Mouse (Mus musculus) adrenal gland, postnatal 10 days (tissue): ENCODE measurements at regions not wholly inside any gene's neighbourhood (a gene's known extent, or its start where the extent isn't known, plus 50 kb on each side); places are given as distances from the start of the nearest gene placed in this dataset.

ENCODE experiments used
- DNase-seq: peaks from one replicate; pipeline ENCODE4 v3.0.0; 2021; ENCODE audit warnings: mixed read lengths

DNA sequence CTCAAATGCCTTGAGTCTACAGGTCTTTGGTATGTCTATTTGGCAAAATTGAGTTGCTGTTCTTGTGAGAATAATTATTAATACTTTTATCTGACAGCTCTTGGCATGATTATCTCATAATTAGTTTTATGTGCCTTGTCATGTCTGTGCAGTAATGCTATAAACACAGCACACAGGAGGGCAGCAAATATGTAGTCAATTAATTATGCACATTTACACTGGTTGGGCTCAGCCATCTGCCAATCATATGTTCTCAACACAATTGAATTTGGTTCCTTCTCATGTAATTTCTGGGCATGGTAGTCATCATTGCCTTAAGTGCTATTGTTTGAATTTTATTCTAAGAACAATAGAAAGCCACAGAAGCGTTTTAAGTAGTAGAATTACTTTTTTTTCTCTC is 1650.7 kb upstream of the Tenm2 start:
- no peak for DNase-seq

GRCm38 (mm10) chr11:38861622-38862345 is 1626.0 kb upstream of the Tenm2 start:
- no peak for DNase-seq

DNA sequence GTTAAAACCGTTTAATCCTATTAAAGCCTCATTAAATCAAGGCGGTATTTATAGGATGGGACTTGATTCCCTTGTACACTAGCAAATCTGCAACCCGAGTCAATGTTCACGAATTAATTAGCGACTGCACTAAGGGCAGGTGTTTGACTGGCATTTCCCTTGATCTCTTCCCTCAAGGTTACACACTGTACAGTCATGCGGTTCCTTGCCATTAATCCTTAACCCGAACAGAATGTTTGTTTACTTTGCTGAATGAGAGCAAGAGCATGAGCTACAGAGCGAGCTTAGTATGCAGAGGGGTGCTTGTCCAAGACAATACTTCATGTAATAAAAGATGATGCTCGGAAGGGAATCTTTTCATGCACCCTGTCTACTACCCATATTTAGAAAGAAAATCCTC is 1620.9 kb upstream of the Tenm2 start:
- DNase-seq: no peak

DNA sequence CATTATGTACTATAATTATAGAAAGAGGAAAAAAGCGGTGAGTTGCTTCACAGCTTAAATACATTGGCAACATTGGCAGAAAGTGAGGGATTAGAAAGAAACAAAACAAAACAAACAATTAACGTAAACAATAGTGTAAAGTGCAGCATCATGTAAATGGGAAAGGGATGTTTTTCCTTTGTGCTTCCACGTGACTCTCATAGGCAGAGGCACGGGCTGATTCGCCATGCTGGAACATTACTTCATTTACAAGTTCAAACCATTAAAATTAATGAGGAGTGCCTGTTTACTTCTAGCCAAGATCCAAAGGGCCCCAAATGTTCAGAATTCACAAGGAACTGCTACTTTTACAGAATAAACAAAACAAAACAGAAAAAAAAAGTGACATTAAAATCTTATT is 1593.4 kb upstream of the Tenm2 start:
- DNase-seq: no peak

DNA sequence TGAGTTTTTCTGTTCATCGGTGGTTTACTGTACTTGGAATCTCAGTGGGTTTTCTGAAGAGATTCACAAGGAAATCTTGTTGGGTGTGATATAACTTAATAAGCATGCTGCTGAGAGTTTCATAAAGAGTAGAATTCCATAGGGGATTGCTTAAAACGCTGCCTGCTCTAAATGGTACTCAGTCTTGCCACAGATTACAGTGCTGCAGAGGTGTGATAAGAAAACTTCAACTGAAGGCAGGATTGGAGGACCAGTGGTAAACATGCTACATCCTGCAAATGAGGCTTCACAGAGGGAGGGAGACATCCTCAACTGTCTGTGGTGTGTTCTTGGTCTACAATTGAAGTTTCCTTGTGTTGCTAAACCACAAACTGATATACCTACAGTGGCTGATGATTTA is 1592.6 kb upstream of the Tenm2 start:
- DNase-seq: no peak

- no peak for DNase-seq
Observed at GRCm38 (mm10) chr11:38825172-38825753, 1589.5 kb upstream of the Tenm2 start.

- DNase-seq: no peak
Observed at GRCm38 (mm10) chr11:38818141-38818540, 1582.4 kb upstream of the Tenm2 start.

GRCm38 (mm10) chr11:38783548-38783947 is 1547.8 kb upstream of the Tenm2 start:
- no peak for DNase-seq

- no peak for DNase-seq
Observed at GRCm38 (mm10) chr11:38779585-38779984, 1543.8 kb upstream of the Tenm2 start.

- DNase-seq: no peak
Observed at GRCm38 (mm10) chr11:38762241-38762640, 1526.5 kb upstream of the Tenm2 start.

DNA sequence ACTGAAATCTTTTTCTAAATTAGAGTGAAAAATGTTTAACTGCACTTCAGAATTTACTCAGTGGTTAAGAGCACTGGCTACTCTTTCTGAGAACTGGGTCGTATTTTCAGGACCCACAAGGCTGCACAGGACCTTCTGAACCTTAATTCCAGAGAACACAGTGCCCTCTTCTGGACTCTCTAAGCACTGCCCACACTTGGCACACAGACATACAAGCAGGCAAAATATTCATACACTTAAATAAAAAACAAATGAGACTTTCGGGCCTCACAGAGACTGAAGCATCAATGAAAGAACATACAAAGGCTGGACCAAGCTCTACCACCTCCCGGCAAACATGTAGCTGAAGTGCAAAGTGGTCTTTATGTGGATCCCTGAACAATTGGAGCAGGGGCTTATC is 1511.8 kb upstream of the Tenm2 start:
- DNase-seq: peak; percentile 44

DNA sequence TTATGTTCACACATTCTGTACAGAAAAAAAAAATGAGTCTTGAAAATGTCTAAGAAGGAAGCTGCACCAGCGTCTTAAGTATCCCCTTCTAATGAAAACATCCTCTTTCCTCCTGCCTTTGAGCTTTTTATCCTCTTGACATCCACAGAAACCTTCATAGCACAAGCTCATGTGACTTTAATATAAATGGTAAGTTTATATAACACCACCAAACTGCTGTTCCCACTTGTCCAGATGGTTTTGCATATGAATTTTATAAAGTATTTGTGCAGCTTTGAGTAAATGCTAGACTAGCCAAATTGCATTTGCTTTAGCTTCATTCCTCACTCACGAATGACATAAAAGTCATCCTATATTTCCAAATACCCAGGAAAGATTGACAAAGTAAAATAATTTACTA is 1493.3 kb upstream of the Tenm2 start:
- DNase-seq: no peak

- DNase-seq: no peak
Observed at GRCm38 (mm10) chr11:38715697-38716096, 1479.9 kb upstream of the Tenm2 start.

GRCm38 (mm10) chr11:38681264-38681663 is 1445.5 kb upstream of the Tenm2 start:
- no peak for DNase-seq

DNA sequence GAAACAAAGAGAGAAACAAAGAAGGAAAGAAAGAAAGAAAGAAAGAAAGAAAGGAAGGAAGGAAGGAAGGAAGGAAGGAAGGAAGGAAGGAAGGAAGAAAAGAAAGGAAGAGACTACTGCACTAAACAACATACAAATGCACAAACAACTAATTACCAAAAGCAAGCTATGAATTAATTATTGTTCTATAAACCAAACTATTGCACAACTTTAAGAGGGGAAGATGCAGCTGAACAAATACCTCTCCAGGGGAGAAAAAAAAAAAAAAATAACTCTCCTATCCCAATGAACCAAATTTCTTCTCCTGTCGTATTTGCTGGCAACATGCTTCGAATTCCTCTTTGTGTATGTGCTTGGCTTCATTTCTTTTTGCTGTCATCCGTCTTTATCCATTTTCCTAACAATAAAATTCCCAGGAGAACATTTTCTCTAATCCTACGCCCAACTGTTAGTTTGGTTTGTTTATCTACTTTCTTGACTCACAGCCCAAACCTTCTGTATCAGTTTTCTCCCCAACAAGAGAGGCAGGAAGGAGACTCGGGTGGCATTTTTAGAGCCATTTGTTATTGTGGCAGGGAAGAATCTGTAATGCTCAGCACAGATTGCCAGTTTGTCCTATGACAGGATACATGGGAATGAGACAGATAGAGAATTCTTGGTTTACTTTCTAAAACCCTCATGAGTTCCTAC is 1437.7 kb upstream of the Tenm2 start:
- DNase-seq: no peak
